In genomic region chr3:30994859-30995258, GRCm38 (mm10) we compare ENCODE assay signal across 8 mouse cellular contexts. TPM values are rescaled to one million over a fixed set of nuclear protein-coding genes. Genes with fewer than 3 reads are reported as not detected.
DNase-seq lines count a peak whose midpoint lies in the region; ATAC-seq and TF ChIP-seq lines count a peak whose summit lies in the region.

No protein-coding gene starts in this region.

- DNase-seq in left cerebral cortex, adult 2 months (ENCODE audit: extremely low spot score in 1 of 2, low spot score in 2 of 2) = no peak
- no peak for DNase-seq in left cerebral cortex, postnatal 25 days (ENCODE audit: low spot score in 2 of 2)
- DNase-seq in intestine, embryonic 14.5 days (ENCODE audit: low spot score) = no peak
- DNase-seq in urinary bladder, postnatal 36 days (ENCODE audit: low spot score in 2 of 2) = no peak
- DNase-seq in cerebellum, postnatal 36 days = no peak
- DNase-seq in retina, embryonic 14.5 days (ENCODE audit: low spot score) = no peak

- H3K9ac ChIP-seq in intestine, embryonic 14.5 days (ENCODE audit: low read length) = peak overlapping the region; percentile 82
- no peak overlapping the region for H3K9ac ChIP-seq in neural tube, embryonic 12.5 days

- intact Hi-C loops in left cerebral cortex, adult 2 months (cut with DNase I) = loop anchor here (1.0 kb wide), 1 partner anchor 26 kb away; the partner anchor contains the start of gene Phc3
- intact Hi-C loops in left cerebral cortex, postnatal 25 days (cut with DNase I) = loop anchor here (5.0 kb wide), 1 partner anchor 393 kb away; the partner anchor contains the start of gene Mynn

- H3K27ac ChIP-seq in left cerebral cortex, adult 2 months = peak overlapping the region; percentile 95
- no peak overlapping the region for H3K27ac ChIP-seq in cortical plate, adult 2 months (ENCODE audit: insufficient read depth, low read length)
- H3K27ac ChIP-seq in intestine, embryonic 14.5 days (ENCODE audit: low read depth) = peak overlapping the region; percentile 66
- no peak overlapping the region for H3K27ac ChIP-seq in neural tube, embryonic 12.5 days

- no peak for TF ChIP-seq CTCF in left cerebral cortex, adult 2 months (IDR thresholded peaks at IDR 0.05)
- no peak for TF ChIP-seq CTCF in cortical plate, adult 2 months (IDR thresholded peaks at IDR 0.05; ENCODE audit: extremely low read depth, insufficient read depth, low read length)

- H3K4me1 ChIP-seq in cortical plate, adult 2 months (ENCODE audit: control insufficient read depth, insufficient read depth, low read length) = peaks cover under 1% of the 10 kb centered on the region; the same call in 1 of the 2 replicates
- peaks cover 21% of the 10 kb centered on the region for H3K4me1 ChIP-seq in intestine, embryonic 14.5 days (replicated peaks; ENCODE audit: control insufficient read depth, insufficient read depth, low read length)
- peaks cover 11% of the 10 kb centered on the region for H3K4me1 ChIP-seq in neural tube, embryonic 12.5 days

- H3K4me3 ChIP-seq in left cerebral cortex, adult 2 months = peak overlapping the region; percentile 84
- peak overlapping the region; percentile 62 for H3K4me3 ChIP-seq in cortical plate, adult 2 months (ENCODE audit: insufficient read depth, low read length)
- peak overlapping the region; percentile 81 for H3K4me3 ChIP-seq in intestine, embryonic 14.5 days (ENCODE audit: low read depth, low read length)
- H3K4me3 ChIP-seq in neural tube, embryonic 12.5 days = peak overlapping the region; percentile 88

- no peak for TF ChIP-seq POLR2A in cortical plate, adult 2 months (IDR thresholded peaks at IDR 0.05; ENCODE audit: extremely low read depth, insufficient read depth, low read length)

- H3K4me2 ChIP-seq in intestine, embryonic 14.5 days (ENCODE audit: low read length) = peak overlapping the region; percentile 86
- H3K4me2 ChIP-seq in neural tube, embryonic 12.5 days (replicated peaks) = peak overlapping the region; percentile 77

- H3K27me3 ChIP-seq in intestine, embryonic 14.5 days (replicated peaks; ENCODE audit: control insufficient read depth, insufficient read depth, low read length) = no peaks in the 10 kb centered on the region
- no peaks in the 10 kb centered on the region for H3K27me3 ChIP-seq in neural tube, embryonic 12.5 days (replicated peaks)

- no peaks in the 10 kb centered on the region for H3K9me3 ChIP-seq in intestine, embryonic 14.5 days (ENCODE audit: control insufficient read depth, low read length)
- no peaks in the 10 kb centered on the region for H3K9me3 ChIP-seq in neural tube, embryonic 12.5 days

- WGBS in intestine, embryonic 14.5 days = 20% methylated on average over 6 of the region's 6 CpGs
- WGBS in neural tube, embryonic 12.5 days = 32% methylated on average over 6 of the region's 6 CpGs

- no peak for ATAC-seq in intestine, embryonic 14.5 days (replicated peaks; ENCODE audit: low FRiP score, low TSS enrichment, low read depth)
- no peak for ATAC-seq in neural tube, embryonic 12.5 days (ENCODE audit: low FRiP score, low read depth)

- no peaks in the 10 kb centered on the region for H3K36me3 ChIP-seq in intestine, embryonic 14.5 days (ENCODE audit: control insufficient read depth, insufficient read depth, low read length)
- no peaks in the 10 kb centered on the region for H3K36me3 ChIP-seq in neural tube, embryonic 12.5 days

RNA-seq across cellular contexts. Expression of gene Prkci, which starts 0.7 kb away (rescaled TPM):
- 10 to 100 TPM; 58.0 to 59.9 TPM for total RNA-seq in left cerebral cortex, adult 2 months (2021)
- 10 to 100 TPM; 67.4 to 76.9 TPM for total RNA-seq in left cerebral cortex, postnatal 25 days (2021)
- polyA plus RNA-seq in cortical plate, adult 2 months (2012; rRNA removed) = 41.4 and 42.7 TPM in 2 replicates
- polyA plus RNA-seq in intestine, embryonic 14.5 days (2014; fragmentation: Nextera tagmentation; extraction: Ambion mirVana) = 48.0 and 51.8 TPM in 2 replicates
- 34.6 and 37.9 TPM in 2 replicates for polyA plus RNA-seq in neural tube, embryonic 12.5 days (2016; fragmentation: Nextera tagmentation; extraction: Ambion mirVana)

RNA-seq across cellular contexts. Expression of gene Phc3, which starts 25.6 kb away (rescaled TPM):
- 10 to 100 TPM; 40.8 to 41.3 TPM for total RNA-seq in left cerebral cortex, adult 2 months (2021)
- 10 to 100 TPM; 35.5 to 38.8 TPM for total RNA-seq in left cerebral cortex, postnatal 25 days (2021)
- 22.0 and 22.3 TPM in 2 replicates for polyA plus RNA-seq in cortical plate, adult 2 months (2012; rRNA removed)
- polyA plus RNA-seq in intestine, embryonic 14.5 days (2014; fragmentation: Nextera tagmentation; extraction: Ambion mirVana) = 8.8 and 9.1 TPM in 2 replicates
- polyA plus RNA-seq in neural tube, embryonic 12.5 days (2016; fragmentation: Nextera tagmentation; extraction: Ambion mirVana) = 5.0 and 6.3 TPM in 2 replicates

Comparison
In these comparisons a context has a peak if more than half of its experiments do, and no peak if none do; other contexts are left out.
1. H3K27ac ChIP-seq: peak in left cerebral cortex, adult 2 months (single experiment) and intestine, embryonic 14.5 days (single experiment); none in cortical plate, adult 2 months (single experiment) and neural tube, embryonic 12.5 days (single experiment).
2. Peak in every context shown above with its lines, with median percentiles within 50 percentile points of each other: H3K4me3 ChIP-seq.